Mouse (Mus musculus) spleen, adult 2 months (tissue): ENCODE measurements around the gene Adarb1.

Source experiments
- CTCF ChIP-seq: fragments of 200-500 bp; IDR thresholded peaks from 2 replicates; pipeline ENCODE4 v1.5.1; 2011; ENCODE audit warnings: mild to moderate bottlenecking, inconsistent platforms; ENCODE audit not compliant: insufficient read depth, insufficient read length, insufficient replicate concordance; ENCODE audit errors: extremely low read depth
- POLR2A ChIP-seq: fragments of 200-500 bp; IDR thresholded peaks from 2 replicates; pipeline ENCODE4 v1.6.1; 2011; ENCODE audit warnings: low read depth, low read length, inconsistent platforms

GRCm38 (mm10) chr10:77381191-77381590, 36.9 kb downstream of the Adarb1 start:
- TF ChIP-seq CTCF = no peak
- TF ChIP-seq POLR2A = no peak
